Mouse (Mus musculus): ENCODE data around the gene Bcam.

DNA sequence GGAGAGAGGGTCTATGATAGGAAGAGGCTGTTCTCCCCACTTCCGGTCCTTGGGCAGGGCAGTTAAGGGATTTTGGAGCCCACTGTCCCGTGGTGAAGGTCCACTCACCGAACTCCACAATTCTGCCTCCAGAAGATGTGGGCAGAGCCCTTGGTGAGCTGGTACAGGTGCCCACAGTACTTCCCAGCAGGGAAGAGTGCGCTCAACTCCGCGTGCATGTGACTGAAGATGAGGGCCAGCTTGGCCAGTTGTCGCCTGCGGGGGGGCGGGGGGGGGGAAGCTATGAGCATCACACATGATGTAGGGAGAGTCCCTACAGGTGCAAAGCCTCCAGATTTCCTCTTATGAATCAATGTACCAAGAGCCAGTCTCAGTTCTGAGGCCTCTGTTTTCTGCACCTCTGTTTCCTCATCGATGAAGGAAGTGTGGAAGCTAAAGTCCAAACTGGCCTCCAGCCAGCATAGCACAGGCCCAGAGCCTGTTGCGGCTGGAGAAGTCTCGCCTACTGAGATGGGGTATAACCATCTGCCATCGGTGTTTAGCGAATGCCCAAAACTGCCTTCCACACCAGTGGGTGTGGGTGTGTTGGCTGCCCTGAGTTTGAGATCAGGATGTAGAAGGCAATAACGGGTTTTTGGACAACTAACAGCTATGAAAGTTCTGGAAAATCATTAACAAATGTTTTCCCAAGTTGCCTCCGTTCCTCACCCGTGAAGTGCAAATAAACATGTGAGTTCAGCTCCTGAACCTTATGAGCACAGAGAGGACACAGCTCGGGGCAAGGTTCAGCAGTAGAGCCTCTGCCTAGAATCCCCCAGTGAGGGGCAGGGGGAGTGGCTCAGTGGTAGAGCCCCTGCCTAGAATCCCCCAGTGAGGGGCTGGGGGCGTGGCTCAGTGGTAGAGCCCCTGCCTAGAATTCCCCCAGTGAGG, 22.1 kb upstream of the Bcam start:
- no peak for TF ChIP-seq CTCF (IDR thresholded peaks at IDR 0.05; ENCODE audit: low read depth)
- TF ChIP-seq EP300 (IDR thresholded peaks at IDR 0.05; ENCODE audit: low read depth), result no peak
